Mouse (Mus musculus): Measurements from ENCODE around the gene Vmn1r47.
"Not testable (repeated sequence)": the region's sequence is repeated elsewhere in the genome, so short reads cannot be mapped to it uniquely, and the experiment has no call there.

Vmn1r47 gene

GRCm38 (mm10) chr6:90015847-90016246 lies at the start of gene Vmn1r47:
Gene Vmn1r47 (plus strand): TSS chr6:90016147.
- not testable (repeated sequence) for DNase-seq (ENCODE audit: extremely low read depth, low read depth)

- no peak for DNase-seq (ENCODE audit: extremely low read depth, low read depth)
Observed at GRCm38 (mm10) chr6:89966341-89966740, 49.6 kb upstream of the Vmn1r47 start.

- DNase-seq (ENCODE audit: extremely low read depth, low read depth): no peak
Observed at GRCm38 (mm10) chr6:89969013-89969412, 46.9 kb upstream of the Vmn1r47 start, which contains the start of gene Vmn1r46. Gene Vmn1r46 (plus strand): TSS chr6:89969313.

GRCm38 (mm10) chr6:89985989-89986388 lies 30.0 kb upstream of the Vmn1r47 start:
- DNase-seq (ENCODE audit: extremely low read depth, low read depth): no peak

GRCm38 (mm10) chr6:90036741-90037140 lies 20.8 kb downstream of the Vmn1r47 start, which contains the start of gene Vmn1r48:
Gene Vmn1r48 (minus strand): TSS chr6:90036841.
- not testable (repeated sequence) for DNase-seq (ENCODE audit: extremely low read depth, low read depth)
